ENCODE assay signal across 33 mouse cellular contexts in the genomic region with DNA sequence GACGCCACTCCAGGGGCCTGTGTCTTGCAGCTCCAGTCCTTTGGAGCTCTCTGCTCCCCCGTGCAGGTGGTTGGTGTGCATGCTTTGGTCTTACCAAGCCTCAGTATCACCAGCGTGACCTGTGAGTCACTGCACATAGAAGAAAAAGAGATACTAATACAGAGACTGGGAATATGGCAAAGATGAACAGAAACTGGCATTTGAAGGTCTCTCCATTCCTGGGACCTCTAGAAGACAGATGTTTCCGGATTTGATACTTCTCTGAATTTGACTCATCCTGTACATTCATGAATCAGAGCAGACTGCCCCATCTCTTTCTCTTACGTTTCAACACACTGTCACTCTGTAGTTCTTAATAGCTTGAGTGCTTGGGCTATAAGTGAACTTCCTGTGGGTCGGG. TPM values are rescaled to one million over a fixed set of nuclear protein-coding genes. Genes with fewer than 3 reads are reported as not detected.
"Had no signal": no experiment of that assay in that cellular context is flagged by ENCODE, and none has a peak within 500 bp of the region (broad histone marks: within the 10 kb centered on the region; RNA-seq: fewer than 3 reads in every experiment).

No protein-coding gene starts in this region.

- H3K27me3 ChIP-seq: embryonic facial prominence, embryonic 12.5 days; embryonic facial prominence, embryonic 13.5 days; embryonic facial prominence, embryonic 15.5 days; forebrain, embryonic 12.5 days; forebrain, embryonic 13.5 days; forebrain, embryonic 15.5 days had no signal

- H3K9me3 ChIP-seq: embryonic facial prominence, embryonic 10.5 days; embryonic facial prominence, embryonic 12.5 days; embryonic facial prominence, embryonic 13.5 days; embryonic facial prominence, embryonic 15.5 days; forebrain, embryonic 10.5 days; forebrain, embryonic 12.5 days; forebrain, embryonic 13.5 days; forebrain, embryonic 15.5 days had no signal

- H3K4me2 ChIP-seq: embryonic facial prominence, embryonic 12.5 days; embryonic facial prominence, embryonic 13.5 days; embryonic facial prominence, embryonic 15.5 days; forebrain, embryonic 12.5 days; forebrain, embryonic 13.5 days; forebrain, embryonic 15.5 days had no signal

- H3K36me3 ChIP-seq: embryonic facial prominence, embryonic 10.5 days; embryonic facial prominence, embryonic 12.5 days; embryonic facial prominence, embryonic 13.5 days; embryonic facial prominence, embryonic 15.5 days; forebrain, embryonic 10.5 days; forebrain, embryonic 12.5 days; forebrain, embryonic 15.5 days had no signal

- H3K27ac ChIP-seq: embryonic facial prominence, embryonic 10.5 days; embryonic facial prominence, embryonic 12.5 days; embryonic facial prominence, embryonic 13.5 days; embryonic facial prominence, embryonic 15.5 days; forebrain, embryonic 10.5 days; forebrain, embryonic 12.5 days; forebrain, embryonic 13.5 days; forebrain, embryonic 15.5 days; gastrocnemius, adult 2 months; heart, adult 2 months had no signal

- H3K4me3 ChIP-seq: embryonic facial prominence, embryonic 10.5 days; embryonic facial prominence, embryonic 12.5 days; embryonic facial prominence, embryonic 13.5 days; embryonic facial prominence, embryonic 15.5 days; erythroblast, embryonic 14.5 days; forebrain, embryonic 10.5 days; forebrain, embryonic 12.5 days; forebrain, embryonic 13.5 days; forebrain, embryonic 15.5 days; gastrocnemius, adult 2 months; heart, adult 2 months had no signal

- DNase-seq: cerebellum, adult 8-10 months; cerebellum, adult 9-10 months; cerebellum, adult 9-11 months; cerebellum, postnatal 10 days; cerebellum, postnatal 14 days; cerebellum, postnatal 25 days; cerebellum, postnatal 36 days; embryo, embryonic 11 days; forebrain, postnatal 0 days; gastrocnemius, adult 2 months; gastrocnemius, postnatal 10 days; gastrocnemius, postnatal 14 days; gastrocnemius, postnatal 25 days; gastrocnemius, postnatal 36 days; heart, adult 18-20 months; heart, adult 2 months had no signal

- H3K9ac ChIP-seq: embryonic facial prominence, embryonic 12.5 days; embryonic facial prominence, embryonic 13.5 days; embryonic facial prominence, embryonic 15.5 days; forebrain, embryonic 12.5 days; forebrain, embryonic 13.5 days; forebrain, embryonic 15.5 days; forebrain, postnatal 0 days had no signal

- ATAC-seq: forebrain, embryonic 13.5 days; forebrain, embryonic 14.5 days; forebrain, embryonic 15.5 days; forebrain, embryonic 16.5 days; forebrain, postnatal 0 days had no signal

- H3K4me1 ChIP-seq: embryonic facial prominence, embryonic 12.5 days; embryonic facial prominence, embryonic 13.5 days; embryonic facial prominence, embryonic 15.5 days; forebrain, embryonic 10.5 days; forebrain, embryonic 12.5 days; forebrain, embryonic 13.5 days; forebrain, embryonic 15.5 days had no signal

RNA-seq across cellular contexts. Expression of gene Aox4, which starts 40.3 kb away (rescaled TPM):
- total RNA-seq: gastrocnemius, adult 2 months; gastrocnemius, adult 8-10 months; gastrocnemius, postnatal 25 days; granulocyte monocyte progenitor cell, adult 5-6 weeks; heart, adult 18-20 months; heart, adult 2 months; heart, adult 8-10 months had no signal
- polyA plus RNA-seq: embryonic facial prominence, embryonic 11.5 days; erythroblast, embryonic 14.5 days; forebrain, embryonic 10.5 days; forebrain, embryonic 12.5 days; gonadal fat pad, adult 2 months; heart, adult 2 months had no signal

RNA-seq across cellular contexts. Expression of gene Aox3, which starts 57.0 kb away (rescaled TPM):
- total RNA-seq: common myeloid progenitor, adult 5-6 weeks had no signal
- polyA plus RNA-seq: erythroblast, embryonic 14.5 days; forebrain, embryonic 10.5 days; forebrain, embryonic 13.5 days had no signal
